Comparison of ENCODE assay signal across 8 mouse cellular contexts in genomic region chr11:95231688-95232328, GRCm38 (mm10). TPM values are rescaled to one million over a fixed set of nuclear protein-coding genes. Genes with fewer than 3 reads are reported as not detected.
DNase-seq lines count a peak whose midpoint lies in the region; ATAC-seq and TF ChIP-seq lines count a peak whose summit lies in the region.

No protein-coding gene starts in this region.

- no peak overlapping the region for H3K4me3 ChIP-seq in liver, embryonic 11.5 days (ENCODE audit: low read depth, low read length)
- no peak overlapping the region for H3K4me3 ChIP-seq in myocyte

- no peaks in the 10 kb centered on the region for H3K4me1 ChIP-seq in liver, embryonic 11.5 days (replicated peaks; ENCODE audit: control insufficient read depth, insufficient read depth, low read length)

- H3K27ac ChIP-seq in liver, embryonic 11.5 days (ENCODE audit: low read depth, low read length): no peak overlapping the region

- no peaks in the 10 kb centered on the region for H3K9me3 ChIP-seq in liver, embryonic 11.5 days (ENCODE audit: control insufficient read depth, low read length)

- no peak for TF ChIP-seq POLR2A in myocyte (IDR thresholded peaks at IDR 0.05; ENCODE audit: insufficient read length, low read depth)

- H3K79me2 ChIP-seq in myocyte (ENCODE audit: control insufficient read depth, insufficient read depth): no peaks in the 10 kb centered on the region

- H3K9ac ChIP-seq in liver, embryonic 11.5 days (ENCODE audit: low read depth, low read length): no peak overlapping the region

- 8% methylated on average over 24 of the region's 24 CpGs for WGBS in liver, embryonic 11.5 days

- ATAC-seq in liver, embryonic 11.5 days (replicated peaks; ENCODE audit: low FRiP score): peak; percentile 58; the same call in 1 of the 2 replicates

- no peaks in the 10 kb centered on the region for H3K36me3 ChIP-seq in liver, embryonic 11.5 days (ENCODE audit: control insufficient read depth, insufficient read depth, low read length)
- no peaks in the 10 kb centered on the region for H3K36me3 ChIP-seq in myocyte (ENCODE audit: control insufficient read depth, insufficient read depth)

- no peak overlapping the region for H3ac ChIP-seq in myocyte (ENCODE audit: control insufficient read depth, insufficient read length)

- DNase-seq in 416B (ENCODE audit: low read depth): peak; percentile 56
- DNase-seq in adrenal gland, adult 18-20 months (ENCODE audit: low spot score in 2 of 2): peak; percentile 76 to 80
- peak; percentile 89 for DNase-seq in embryo, embryonic 9.5 days (ENCODE audit: extremely low spot score)
- DNase-seq in heart, adult 18-20 months: peak; percentile 50 to 81
- peak; percentile 81 for DNase-seq in kidney, adult 18-20 months
- DNase-seq in liver, embryonic 11.5 days (ENCODE audit: low spot score): peak; percentile 77
- peak; percentile 56 to 90 for DNase-seq in spleen, postnatal 4 days (ENCODE audit: low spot score in 2 of 2)

- H3K27me3 ChIP-seq in liver, embryonic 11.5 days (replicated peaks; ENCODE audit: control insufficient read depth, insufficient read depth, low read length): peaks cover 20% of the 10 kb centered on the region
- no peaks in the 10 kb centered on the region for H3K27me3 ChIP-seq in myocyte (ENCODE audit: control insufficient read depth, insufficient read depth, insufficient read length)

- H3K4me2 ChIP-seq in liver, embryonic 11.5 days: peak overlapping the region; percentile 42
- peak overlapping the region; percentile 65 for H3K4me2 ChIP-seq in myocyte (ENCODE audit: low read depth)

TF ChIP-seq in myocyte, 11 proteins besides CTCF, POLR2A, EP300 and RAD21:
- TF ChIP-seq USF1 (IDR thresholded peaks at IDR 0.05; ENCODE audit: low read depth): no peak
- no peak for TF ChIP-seq TCF12 (IDR thresholded peaks at IDR 0.05; ENCODE audit: insufficient read depth, poor library complexity, severe bottlenecking)
- no peak for TF ChIP-seq REST (IDR thresholded peaks at IDR 0.05; ENCODE audit: insufficient read depth, insufficient read length)
- no peak for TF ChIP-seq MYOD1 (IDR thresholded peaks at IDR 0.05; ENCODE audit: control insufficient read depth in 1 of 3, insufficient read length in 2 of 3, low read depth in 2 of 3)

RNA-seq across cellular contexts. Expression of gene Tac4, which starts 29.5 kb away (rescaled TPM):
- total RNA-seq in adrenal gland, adult 18-20 months (2021): not detected
- not detected for total RNA-seq in heart, adult 18-20 months (2021)
- polyA plus RNA-seq in liver, embryonic 11.5 days (2014; fragmentation: Nextera tagmentation; extraction: Ambion mirVana): not detected in 2 replicates
- 8.3 TPM for polyA plus RNA-seq in myocyte (2012; fragmentation: generic; extraction: Trizol)
